Mouse (Mus musculus) embryo, embryonic 11 days (tissue): ENCODE data around the gene Kif5c.

Source experiments
- DNase-seq: peaks from one replicate; pipeline ENCODE4 v3.0.0-alpha.2; 2015

The Kif5c gene

DNA sequence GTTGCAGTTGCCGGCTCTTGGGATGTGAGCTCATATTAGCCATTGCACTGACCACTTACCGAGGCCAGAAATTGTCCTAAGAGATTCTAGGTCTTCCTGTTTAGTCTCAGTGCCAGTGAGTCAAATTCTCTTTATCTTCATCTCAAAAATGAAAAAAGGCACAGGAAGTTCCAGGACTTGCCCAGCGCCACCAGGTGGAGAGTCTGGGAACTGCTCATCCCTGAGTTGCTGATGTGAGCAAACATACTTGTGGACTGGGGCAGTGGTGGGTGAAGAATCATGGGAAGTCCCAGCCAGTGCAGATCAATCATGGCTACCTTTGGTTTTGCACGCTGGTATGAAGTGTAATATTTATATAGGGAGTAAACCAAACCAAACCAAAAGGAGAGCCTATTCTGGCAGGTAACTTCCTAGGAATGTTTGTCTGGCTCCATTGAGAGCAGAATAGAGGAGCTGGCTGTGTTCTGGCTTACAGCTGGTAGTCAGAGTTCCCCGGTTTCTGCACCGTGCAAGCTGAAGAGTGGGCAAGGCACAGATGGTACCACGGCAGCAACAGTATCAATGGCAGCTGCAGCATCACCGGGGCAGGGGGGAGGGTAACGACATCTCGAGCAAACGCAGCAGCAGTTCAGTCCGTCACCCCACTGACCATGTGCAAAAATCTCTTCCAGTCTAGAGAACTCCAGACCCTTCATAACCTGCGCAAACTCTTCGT is 129.7 kb downstream of the Kif5c start:
- peak; percentile 47 for DNase-seq

DNA sequence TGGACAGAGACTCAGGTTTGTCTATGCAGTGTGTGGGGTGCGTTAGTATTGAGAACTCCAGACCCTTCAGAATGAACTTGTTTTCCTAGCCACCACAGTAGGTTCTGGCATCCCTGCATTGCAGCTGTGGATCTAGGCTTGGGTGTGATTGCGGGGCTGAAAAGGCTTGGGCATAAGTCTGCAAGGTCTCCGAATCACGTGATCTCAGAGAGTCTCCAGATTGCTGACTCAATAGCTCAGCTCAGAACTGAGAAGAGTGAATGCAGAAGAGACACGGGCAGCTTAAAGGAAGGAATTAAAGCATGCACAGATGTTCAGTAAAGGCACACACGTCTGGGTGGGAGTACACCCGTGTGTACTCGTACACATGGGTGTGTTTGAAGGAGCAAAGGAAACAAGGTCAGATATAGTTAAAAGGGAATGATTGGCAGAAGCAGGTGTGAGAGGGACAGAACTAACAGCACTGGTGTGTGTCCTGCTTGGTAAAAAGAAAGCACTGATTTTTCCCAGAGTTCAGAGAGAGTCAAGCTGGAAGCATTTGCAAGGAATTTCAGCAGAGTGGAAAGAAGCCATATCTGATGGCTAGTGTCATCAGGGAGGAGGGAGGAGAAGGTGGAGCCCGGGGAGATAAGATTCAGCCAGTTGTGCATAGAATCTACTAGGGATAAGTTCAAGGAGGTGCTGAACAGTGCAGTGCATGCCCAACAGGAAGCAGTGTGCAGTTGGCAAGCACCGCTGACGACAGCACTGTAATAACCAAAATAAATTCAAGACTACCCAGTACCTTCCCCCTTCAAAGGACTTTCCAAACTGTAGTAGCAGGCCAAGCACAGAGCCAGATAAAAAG is 130.9 kb downstream of the Kif5c start:
- DNase-seq, result no peak

DNA sequence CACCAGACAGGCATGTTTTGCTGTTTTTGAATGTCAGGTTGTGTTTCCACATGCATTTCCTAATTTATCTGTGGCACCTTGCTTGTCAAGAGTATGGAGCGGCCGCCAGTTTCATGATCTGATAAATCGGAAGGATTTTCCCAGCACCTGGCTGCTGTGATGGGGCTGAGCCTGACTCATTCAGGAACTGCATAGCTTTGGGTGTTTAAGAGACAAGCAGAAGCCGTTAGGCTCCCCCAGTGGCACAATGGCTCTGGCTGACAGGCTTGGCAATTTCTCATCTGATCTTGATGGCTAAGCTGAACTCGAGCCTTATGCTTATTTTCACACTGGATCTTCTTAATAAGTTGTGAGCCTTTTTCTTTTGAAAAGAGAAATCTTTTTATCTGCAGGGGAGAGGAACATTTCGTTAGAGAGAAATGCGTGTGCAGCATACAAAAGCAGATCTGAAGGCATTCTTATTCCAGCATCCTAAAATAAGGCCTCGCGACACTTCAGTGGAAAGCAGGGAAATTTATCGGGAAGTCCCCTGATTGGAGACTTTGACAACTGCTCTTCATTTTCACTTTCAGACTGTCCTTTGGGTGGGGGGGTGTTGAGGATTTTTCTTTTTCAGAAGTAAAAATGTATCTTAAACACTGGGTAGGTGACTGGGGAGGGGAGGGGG is 132.6 kb downstream of the Kif5c start:
- DNase-seq, result no peak

DNA sequence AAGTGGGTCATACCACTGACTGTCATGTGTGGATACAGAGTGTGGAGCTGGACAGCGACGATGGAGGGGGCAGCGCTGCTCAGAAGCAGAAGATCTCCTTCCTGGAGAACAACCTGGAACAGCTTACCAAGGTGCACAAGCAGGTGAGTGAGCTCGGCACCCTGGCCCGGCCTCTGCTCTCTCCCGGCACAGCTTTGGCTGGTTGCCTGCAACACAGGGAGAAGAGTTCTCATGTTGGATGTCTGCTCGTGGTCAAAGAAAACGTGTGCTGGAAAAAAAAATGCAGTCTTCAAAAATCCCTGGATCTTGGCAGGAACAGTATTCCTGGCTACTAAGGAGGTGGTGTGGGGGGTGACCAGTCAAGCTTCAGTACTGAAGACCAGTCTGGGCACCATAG is 133.1 kb downstream of the Kif5c start:
- DNase-seq, result no peak

DNA sequence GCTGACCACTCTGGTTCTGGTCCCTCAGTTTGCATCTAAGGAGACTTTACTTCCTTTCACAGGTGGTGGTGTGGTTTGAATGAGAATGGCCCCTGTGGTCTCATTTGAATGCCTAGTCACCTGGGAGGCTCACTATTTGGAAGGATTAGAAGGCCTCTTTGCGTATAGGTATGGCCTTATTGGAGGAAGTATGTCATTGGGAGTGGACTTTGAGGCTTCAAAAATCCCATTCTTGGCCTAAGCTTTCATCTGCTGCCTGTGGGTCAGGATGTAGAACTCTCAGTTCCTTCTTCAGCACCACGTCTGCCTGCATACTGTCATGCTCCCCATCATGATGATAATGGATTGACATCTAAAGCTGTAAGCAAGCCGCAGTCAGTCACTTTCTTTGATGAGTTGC is 134.0 kb downstream of the Kif5c start:
- DNase-seq, result no peak

DNA sequence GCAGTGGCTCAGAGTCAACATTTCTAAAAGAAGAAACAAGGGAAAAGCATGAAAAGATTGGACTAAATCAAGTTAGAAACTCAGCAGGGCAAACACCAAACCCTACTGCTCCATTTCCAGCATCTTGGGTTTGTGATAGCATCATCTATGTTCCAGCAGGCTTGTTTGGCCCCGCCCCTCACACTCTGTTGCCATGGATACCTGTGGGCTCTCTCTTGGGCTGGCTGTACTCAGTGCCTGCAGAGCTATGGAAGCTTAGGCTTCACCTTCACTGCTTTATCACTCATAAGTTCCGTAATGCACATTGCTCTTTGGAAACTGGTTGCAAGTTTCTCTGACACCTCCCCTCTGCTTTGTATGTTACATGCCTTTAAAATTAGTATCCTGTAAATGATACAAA is 136.0 kb downstream of the Kif5c start:
- DNase-seq, result peak; percentile 51

DNA sequence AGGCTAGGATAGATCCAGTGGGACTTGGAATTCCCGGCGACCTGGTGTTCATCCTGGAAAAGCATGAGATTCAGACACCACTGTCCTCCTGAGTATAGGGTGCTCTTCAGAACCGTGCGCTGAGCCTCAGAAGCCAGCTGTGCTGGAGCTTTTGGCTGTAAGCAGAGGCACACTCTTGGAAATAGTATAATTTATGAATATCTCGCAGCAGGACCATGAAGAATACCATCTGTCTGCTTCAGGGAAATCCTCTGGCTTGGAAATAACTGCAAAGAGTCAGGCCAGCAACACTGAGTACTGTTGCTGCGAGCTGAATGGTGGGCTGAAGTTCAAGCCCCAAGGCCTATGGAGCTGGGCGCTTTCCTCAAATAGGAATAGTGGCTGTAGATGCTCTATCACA is 138.5 kb downstream of the Kif5c start:
- DNase-seq, result no peak

DNA sequence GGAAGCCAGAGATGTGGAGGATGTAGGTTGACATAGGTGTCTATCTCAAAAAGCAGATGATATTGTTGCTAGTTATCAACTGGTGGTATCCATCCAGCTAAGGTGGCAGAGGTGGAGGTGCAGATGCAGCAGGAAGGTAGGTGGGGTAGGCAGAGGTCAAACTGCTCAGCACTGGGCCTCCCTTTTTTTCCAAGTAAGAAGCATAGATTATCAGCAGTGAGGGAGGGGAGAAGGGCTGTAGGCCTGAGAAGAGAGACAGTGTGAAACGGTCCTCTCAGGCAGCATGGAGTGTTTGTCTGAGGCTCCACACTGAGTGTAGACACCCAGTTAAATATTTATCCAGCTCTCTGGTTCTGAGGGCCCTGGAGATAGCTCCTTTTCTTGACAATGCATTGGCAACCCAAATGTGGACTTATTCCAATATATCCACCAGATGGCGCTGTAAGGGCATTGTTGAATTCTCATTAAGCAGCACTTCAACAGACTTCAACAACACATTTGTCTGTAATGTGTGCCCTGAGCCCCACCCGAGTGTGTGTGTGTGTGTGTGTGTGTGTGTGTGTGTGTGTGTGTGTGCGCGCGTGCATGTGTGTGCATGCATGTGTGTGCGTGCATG is 145.3 kb downstream of the Kif5c start:
- DNase-seq, result peak; percentile 88

DNA sequence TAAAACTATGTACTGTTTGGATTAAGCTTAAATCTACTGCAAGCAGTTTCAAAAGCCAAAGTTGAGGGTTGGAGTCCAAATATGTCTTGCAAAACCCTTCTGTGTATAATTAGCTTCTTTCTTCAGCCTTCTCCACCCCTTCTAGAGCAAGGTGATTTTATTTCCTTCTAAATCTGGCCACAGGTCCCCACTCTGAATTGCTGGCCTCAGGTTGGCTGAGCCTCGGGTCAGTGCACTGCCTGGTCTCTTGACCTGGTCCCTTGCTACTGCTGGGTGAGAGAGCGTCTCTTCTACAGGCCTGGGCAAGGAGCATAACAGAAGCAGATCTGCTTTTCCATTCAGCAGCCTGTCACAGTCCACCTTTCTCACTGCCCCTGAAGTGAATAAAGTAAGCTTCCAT is 149.8 kb downstream of the Kif5c start:
- DNase-seq, result no peak

DNA sequence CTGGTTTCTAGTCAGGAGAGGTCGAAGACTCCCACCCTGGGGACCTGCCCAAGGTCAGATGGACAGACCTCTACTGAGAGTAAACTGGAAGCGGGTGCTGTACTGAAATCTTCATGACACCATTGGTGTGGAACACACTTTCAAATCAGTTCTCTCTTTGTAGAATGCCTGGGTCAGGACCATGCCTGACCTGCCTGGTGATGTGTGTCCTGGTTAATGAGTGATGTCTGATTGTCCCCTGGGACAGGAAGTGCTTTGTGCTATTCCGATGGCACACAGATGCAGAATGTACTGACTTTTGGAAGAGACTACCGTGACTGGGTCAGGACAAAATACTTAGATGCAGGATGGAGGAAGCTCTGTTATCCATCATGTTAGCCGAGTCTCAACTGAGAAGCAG is 151.3 kb downstream of the Kif5c start:
- no peak for DNase-seq

DNA sequence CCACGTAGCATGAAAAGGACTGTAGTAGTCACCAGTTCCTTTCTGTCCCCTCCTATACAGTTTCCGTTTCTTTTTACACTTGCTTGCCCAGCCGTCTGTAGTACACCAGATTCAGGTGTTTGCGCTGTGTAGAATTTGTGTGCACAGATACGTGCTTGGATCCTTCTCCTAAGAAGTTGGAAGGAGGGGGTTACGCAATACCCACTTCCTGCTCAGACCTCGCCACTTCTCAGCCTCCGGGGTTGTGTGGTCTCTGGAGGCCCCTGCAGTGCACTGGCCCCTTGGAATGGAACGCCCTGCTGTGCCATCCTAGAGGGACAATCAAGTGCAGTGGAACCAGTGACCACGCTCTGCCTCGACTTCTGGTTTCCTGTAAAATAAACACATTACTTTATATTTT is 152.1 kb downstream of the Kif5c start:
- DNase-seq, result no peak

DNA sequence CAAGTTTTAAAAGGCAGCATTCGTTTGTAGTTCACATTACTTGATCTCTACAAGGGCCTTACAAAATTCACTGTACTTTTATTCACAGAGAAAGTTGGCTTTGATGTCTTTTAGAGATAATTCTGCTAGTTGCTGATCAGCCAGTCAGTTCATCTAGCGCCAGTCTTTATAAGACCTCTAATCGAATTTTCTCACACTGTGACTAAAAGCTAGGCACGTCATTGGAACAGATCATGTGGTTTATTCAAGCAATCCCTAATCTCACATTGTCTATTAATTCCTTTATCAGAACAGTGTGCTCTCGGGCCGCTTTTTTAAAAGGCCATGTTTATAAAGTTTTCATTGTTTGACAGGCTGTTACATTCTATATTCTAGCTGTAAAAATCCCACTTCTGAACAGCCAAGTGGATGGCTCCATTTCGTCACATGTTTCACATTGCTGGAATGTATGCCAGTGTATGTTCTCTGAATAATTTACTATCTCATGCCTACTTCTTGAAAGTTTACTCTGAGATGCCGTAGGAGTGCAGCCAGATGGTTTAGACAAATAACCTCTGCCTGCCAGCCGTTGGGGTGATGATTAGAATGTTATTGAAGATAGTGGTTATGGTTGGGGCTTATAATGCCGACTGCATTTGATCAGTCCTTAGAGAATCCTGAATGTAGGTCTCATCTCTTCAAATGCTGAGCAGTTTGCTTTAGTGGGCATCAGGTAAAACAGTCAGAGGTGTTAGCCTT is 154.3 kb downstream of the Kif5c start:
- DNase-seq, result no peak

DNA sequence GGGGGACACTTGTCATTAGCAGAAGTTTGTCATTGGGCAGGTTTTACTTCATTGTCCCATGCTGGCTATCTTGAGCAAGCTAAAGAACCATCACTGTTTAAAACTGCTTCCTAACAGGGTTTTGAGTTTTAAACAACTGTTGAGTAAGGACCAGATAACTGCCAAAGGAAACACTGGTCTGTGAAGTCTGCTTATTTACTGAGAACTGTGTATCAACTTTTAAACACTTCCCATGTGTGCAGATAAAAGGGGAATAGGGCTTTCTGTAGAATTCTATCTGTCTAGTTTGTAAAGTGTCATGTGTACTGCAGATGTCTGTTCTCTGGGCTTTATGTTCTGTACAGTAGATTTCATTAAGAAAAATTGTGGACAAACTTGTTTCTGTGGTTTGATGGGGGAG is 155.1 kb downstream of the Kif5c start:
- DNase-seq, result no peak

DNA sequence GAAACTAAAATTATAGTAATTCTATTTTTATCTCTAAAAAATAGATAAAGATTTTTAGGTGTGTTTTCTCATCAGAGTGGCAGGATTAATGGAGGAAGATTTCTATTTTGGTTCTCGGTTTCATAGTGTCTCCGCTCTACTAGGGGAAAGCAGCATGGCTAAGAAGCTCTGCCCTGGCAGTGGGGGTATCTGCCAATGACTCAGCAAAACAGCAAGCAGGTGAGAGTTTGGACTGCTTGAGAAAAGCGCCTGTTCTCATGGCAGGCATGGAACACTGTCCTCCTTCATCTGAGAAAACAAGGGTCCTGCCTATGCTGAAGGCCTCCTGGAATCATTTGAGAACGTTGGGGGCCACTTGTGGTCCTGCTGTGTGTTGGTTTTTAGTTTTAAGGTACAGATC is 156.1 kb downstream of the Kif5c start:
- no peak for DNase-seq

DNA sequence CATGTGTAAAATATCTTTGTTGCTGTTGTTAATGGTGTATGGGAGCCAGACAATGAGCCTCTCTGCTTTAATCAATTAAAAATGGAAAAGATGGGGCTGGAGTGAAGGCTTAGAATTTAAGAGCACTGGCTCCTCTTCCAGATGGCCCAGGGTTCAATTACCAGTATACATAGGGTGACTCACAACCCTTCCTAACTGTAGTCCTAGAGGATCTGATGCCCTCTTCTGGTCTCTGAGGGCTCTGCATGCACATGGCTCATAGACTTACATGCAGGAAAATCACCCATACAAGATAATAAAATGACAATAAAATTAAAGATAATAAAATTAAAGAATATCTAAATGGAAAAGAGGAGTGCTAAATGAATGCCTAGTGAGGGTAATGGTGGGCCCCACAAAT is 156.6 kb downstream of the Kif5c start:
- no peak for DNase-seq

DNA sequence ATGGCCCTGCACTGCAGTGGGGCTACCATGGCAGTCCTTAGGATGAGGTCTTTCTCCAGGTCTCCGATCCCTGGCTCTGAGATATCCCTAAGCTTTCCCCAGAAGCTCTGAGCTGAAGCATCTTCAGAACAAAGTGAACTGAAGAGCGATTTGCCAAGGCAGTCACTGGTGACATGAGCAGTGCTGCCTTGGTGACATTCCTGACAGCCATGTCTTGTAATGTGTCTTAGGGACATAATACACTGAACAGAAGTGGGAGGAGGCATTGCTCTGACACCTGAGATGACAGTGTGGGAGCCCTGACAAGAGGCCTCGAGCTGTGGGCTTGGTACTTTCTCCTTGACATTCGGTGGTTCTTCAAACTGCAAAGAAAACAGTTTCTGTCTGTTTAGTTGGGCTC is 157.3 kb downstream of the Kif5c start:
- no peak for DNase-seq

DNA sequence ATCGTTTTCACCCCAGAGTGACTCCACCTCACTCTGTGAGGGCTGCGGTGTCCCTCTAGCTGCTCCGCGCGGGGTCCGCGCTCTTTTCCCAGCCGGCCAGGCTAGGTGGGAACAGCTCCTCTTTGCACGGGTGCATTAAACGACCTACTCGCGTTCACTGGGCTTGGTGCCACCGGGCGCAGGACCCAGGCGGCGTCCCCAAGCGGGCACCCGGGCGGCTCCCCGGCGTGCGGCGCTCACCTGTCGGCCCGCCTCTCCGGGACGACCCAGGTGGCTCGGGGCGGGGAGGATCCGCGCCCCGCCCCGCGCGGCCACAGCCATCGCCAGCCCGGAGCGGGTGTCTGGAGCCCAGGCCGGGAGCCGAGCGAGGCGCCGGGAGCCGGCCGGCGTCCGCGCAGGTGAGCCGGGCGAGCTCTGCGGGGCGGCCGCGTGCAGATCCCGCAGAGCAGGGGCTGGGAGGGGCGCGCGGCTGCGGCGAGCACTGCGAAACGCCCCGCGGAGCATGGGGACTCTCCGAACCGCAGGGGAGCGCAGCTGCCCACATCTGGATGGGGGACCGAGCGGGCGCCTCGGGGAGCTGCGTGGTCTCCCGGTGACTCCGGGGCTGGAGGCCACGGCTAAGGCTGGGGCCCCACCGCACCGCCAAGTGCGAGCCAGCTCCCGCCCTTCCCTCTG is 168.4 kb downstream of the Kif5c start, which contains the start of gene Lypd6b:
TSS of gene Lypd6b (plus strand) at position 313 of the 675 bp plus-strand sequence.
- peak; percentile 49 for DNase-seq

DNA sequence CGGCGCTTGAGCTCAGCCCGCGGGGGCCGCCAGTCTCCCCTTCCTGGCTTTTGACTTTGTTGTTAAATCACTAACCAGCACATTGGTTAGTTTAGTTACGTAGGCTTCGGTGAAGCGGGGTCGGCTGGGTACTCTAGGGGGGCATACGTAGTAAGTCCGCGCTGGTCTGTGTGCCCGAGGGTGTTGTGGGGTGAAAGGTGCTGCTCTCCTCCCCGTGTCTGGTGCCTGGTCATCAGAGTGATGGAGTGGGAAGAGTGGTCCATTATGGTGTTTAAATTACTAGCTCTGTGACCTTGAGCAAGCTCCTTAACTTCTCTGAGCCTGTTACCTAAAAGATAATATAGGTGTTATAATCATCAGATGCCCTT is 168.9 kb downstream of the Kif5c start:
- peak; percentile 47 for DNase-seq

DNA sequence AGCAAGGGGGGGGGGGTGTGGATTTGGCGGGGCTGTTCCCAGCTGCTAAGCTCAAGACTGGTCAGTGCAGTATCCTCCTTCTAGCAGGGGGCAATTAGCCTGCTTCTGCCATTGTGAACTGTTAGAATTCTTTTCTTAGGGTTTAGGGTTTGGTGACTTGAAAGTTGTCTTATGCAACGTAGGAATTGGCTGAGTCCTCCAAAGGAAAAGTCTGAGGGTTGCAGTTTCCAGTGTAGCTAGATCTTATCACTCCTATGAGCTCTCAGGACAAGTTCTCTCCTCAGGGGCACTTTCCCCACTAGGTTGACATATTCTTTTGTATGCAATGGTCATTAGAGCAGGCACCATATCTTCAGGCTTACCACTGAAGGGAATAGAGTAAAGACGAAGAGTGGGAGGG is 169.5 kb downstream of the Kif5c start:
- DNase-seq, result no peak

DNA sequence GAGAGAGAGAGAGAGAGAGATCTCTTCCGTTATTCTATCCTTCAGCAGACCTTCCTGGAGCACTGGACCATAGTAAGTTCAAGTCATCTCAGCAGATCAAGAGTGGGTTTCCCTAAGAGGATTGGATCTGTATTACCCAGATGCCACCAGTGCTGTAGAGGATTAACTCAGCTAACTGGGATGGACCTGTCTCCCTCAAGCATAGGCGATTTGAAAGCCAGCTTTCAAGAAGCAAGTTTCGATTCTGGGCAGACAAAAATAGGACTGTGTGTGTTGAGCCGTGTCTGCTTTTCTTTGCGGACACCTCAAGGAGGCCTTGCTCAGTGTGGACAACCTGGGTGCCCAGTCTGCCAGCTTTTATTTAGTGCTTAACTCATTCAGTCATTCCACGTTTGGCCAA is 170.0 kb downstream of the Kif5c start:
- no peak for DNase-seq

DNA sequence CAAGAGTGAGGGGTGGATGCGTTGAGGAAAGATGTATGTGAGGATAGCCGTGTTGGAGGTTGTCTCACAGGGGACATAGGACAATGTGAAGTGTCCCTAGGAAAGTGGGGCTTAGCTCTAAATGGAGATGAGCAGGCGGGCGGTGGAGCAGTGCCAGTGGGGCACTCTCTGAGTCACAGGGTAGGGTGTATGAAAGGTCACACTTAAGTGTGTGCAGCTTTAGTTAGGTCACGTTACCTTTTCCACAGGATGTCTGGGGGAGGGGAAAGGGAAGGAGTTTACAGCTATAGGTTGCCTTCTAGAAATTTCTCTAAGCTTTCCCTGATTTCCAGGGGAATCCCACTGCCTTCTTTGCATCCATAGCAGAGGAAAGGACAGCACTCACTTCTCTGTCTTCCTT is 170.4 kb downstream of the Kif5c start:
- DNase-seq, result no peak

DNA sequence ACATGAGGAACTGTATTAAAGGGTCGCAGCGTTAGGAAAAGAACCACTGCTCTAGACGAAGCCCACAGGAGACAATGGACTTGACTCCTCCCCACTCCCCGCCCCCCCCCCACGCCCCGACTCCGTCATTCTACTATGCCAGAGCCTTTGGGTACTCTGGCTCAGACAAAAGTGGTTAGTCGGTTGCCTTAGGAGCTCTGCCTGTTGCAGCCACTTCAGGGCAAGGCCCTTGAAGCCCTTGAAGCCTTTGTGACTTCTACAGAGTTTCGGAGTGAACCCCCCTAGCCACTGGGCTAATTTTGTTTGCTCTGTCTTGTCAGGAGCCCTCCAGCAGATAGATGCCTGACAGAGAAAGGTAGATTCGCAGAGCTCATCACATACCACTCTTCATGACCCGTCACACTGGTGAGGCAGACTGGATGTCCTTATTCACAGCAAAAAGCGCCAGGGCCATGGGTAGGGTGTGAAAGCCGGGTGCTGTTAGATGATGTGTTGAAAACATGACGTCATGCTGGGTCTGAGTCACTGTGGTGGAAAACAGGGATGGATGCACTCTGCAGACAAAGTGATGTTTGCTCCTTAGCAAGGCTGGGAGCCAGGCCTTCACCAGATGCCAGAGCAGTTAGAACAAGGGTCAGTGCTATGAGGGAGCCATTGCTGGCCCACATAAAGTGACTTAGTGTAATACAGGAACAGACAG is 178.5 kb downstream of the Kif5c start:
- no peak for DNase-seq
